Mouse (Mus musculus) ovary, postnatal 36 days (tissue): Measurements from ENCODE around the gene Srsf5.
"Not testable (repeated sequence)": the region's sequence is repeated elsewhere in the genome, so short reads cannot be mapped to it uniquely, and the experiment has no call there.

ENCODE experiments used
- DNase-seq: peaks from one replicate; pipeline ENCODE4 v3.0.0; 2022; ENCODE audit warnings: low spot score, mixed read lengths

The Srsf5 gene

DNA sequence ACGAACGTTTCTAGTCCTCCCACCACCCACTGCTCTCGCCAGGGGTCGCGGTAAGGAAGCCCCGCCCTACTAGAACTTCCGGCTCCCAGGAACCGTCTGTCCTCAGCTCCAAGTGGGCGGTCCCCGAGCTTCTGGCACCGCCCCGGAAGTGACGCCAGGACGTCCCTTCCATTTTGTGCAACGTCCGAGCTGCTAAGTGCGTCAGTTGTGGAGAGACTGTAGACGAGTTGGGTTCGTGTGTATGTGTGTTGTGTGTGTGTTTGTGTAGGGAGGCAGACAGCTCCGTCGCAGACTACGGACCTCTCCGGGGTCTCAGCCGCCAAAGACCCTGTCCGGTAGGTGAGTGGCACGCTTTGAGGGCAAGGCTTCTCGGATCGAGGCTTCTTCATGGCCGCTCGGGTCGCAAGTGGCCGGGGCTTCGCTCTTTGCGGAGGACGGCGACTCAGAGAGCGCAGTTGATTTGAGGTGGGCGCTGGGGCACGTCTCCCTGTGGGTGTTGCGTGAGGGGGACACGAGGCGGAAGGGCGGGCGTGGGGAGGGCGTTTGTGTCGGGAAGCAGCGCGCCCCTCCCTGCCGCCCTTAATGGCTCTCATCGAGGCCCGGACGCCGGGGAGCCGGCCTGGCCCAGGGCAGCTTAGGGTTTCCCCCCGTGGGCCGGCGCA, at the start of gene Srsf5:
Gene Srsf5 (plus strand): TSS at position 171 of the 662 bp plus-strand sequence.
- peak; percentile 98 for DNase-seq

DNA sequence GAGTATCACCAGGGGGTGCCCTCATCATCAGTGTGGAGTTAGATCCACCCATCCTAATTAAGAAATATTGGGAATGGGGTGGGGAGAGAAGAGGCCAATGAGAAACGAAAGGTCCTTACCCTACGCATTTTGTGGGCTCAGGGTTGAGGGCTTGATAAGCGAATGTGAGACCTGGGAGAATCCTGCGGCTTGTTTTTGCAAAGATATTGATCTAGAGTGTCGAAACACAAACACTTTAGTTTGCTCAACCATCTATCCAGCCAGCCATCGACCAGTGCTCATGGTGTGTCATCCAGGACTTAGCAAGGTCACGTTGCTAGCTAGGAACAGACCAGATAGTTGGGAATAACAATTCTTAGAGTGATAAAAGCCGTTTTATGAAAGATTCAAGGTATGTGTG, 35.7 kb upstream of the Srsf5 start:
- DNase-seq: no peak

DNA sequence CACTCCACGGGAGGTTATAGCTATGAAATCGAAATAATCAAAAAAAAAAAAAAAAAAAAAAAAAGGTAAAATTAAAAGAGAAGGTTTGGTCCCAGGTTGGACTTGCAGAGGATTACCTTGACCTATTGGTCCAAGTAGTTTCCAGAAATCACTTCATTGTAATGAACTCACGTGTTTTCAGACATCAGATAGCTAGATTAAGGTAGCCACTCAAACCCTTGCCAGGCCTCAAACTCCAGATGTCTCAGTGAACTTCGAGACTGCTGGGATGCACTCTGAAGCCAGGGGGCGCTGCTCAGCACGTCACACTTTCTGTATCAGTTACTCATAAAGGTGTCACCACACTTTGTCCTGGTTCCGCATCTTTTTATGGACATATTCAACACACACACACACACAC, 27.5 kb upstream of the Srsf5 start:
- DNase-seq: no peak

DNA sequence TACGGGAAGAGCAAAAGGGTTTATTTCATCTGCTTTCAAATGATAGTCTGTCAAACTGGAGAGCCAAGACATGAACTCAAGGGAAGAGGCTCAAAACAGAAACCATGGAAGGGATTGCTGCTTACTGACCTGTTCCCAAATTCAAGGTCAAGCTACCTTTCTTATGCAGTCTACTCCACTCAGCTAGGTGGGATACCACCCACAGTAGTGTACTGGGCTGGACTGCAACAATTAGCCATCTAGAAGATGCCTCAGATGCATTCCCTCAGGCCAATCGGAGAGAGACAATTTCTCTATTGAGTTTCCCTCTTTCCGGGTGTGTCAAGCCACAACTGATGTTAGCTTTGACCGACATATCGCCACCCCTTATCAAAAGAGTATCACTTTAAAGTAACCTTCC, 24.0 kb upstream of the Srsf5 start:
- no peak for DNase-seq

DNA sequence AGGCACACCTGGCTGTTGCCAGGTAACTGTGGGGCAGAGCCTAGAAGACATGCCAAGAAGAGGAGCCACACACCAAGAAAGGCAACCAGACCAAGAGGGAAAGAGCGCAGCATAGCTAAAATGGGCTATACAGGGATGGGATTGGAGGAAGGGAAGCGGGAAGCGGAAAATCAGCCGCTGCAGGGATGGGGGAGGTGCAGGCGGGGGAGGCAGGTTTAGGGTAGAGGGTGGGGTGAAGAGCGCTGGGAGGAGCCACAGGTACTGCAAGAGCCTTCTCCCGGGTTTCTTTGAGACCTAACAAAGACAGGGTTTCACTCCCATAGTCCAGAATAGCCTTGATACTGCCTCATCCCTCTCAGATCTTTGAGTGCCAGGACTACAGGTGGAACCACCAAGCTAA, 22.4 kb upstream of the Srsf5 start:
- peak; percentile 35 for DNase-seq

DNA sequence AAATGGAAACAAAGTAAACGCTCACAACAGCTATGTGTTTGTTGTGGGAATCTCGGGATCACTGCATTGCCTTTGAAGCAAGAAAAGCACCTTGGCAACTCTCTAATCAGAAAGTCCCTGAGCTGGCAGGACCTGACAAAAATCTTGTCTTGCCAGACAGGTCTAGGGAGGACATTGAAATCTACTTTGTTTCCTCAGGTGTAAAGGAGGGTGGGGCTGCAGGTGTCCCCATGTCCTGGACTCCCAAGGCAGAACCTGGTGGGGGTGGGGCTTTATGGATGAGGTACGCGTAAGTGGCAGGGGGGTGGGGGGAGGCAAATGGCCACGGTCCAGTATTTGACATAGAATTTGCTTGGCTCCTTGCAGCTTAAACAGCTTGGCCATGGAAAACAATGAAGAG, 21.7 kb upstream of the Srsf5 start:
- no peak for DNase-seq

DNA sequence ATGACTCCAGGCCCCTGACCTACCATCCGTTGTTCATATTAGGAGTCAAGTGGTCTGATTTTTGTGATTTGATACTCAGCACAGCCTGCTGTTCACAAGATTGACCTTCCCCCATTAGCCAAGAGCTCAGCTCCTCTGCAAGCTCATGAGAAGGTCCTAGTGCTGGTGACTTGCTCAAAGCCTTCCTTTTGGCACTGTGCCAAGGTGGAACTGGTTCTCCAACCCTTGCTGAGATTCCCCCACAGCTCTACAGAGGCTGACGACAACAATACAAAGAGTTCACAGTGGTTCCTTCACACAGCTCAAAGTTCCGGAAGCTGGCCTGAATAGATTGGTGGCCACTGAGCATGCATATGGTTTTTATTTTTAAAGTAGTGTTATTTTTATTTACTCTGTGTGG, 21.1 kb upstream of the Srsf5 start:
- DNase-seq: peak; percentile 29

DNA sequence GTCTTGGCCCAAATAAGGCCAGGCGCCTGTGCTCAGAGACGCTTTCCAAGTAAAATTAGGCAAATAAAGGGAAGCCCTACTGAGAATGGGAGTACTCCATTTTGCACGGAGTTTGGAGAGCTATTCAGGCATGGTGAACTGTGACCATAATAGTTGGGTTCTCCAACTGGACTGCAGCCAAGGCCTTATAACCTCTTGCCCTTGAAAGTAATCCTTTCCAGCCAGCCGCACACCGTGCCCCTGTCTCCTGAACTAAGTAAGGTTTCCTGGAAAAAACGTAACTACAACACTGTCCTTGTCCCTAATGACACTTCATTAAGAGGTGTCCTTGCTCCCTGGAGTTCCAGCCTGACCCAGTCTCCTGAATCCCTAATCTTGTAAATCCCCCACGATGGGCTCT, 19.4 kb upstream of the Srsf5 start:
- no peak for DNase-seq

DNA sequence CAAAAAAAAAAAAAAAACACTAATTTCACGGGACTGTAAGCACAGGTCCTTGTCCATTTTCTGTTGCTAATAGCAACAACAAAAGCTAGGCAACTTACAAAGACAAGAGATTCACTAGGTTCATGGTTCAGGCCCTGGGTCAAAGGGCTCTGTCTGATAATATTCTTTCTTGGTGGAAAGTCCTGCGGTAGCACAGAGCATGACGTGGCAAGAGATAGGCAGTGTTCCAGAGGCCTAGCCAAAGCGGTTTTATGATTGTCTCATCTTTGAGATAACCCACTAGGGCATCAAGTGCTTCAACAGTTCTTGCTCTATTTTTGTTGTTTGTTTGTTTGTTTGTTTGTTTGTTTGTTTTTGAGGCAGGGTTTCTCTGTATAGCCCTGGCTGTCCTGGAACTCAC, 18.8 kb upstream of the Srsf5 start:
- no peak for DNase-seq

DNA sequence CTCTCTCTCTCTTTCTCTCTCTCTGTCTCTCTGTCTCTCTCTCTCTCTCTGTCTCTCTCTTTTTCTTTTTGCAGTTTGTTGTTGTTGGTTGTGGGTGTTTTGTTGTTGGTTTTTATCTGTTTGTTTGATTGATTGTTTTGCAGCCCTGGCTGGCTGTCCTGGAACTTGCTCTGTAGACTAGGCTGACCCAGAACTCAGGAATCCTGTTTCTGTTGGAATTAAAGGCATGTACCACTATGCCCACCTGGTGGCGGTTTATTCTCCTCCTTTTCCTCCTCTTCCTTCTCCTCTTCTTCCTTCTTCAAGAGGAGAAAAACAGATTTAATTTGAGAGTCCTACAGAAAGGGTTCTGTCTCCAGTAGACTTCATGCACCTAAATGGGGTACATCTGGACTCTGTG, 17.8 kb upstream of the Srsf5 start:
- no peak for DNase-seq

DNA sequence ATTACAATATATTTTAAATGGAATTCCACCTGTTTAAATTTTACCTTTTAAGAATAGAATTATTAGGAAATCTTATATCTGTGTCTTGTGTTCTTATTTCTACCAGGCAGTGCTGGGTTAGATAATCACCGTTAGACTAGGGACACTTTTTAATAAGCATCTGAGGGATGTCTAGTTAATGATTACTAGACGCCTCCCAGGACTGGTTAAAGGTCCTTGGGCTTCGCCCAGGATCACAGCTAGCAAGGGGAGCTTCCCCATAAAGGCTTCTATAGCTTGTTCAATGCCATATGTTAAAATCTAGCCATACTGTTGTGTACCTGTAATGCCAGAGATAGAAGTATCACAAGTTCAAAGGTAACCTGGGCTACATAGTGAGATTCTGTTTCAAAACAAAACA, 16.4 kb upstream of the Srsf5 start:
- no peak for DNase-seq

DNA sequence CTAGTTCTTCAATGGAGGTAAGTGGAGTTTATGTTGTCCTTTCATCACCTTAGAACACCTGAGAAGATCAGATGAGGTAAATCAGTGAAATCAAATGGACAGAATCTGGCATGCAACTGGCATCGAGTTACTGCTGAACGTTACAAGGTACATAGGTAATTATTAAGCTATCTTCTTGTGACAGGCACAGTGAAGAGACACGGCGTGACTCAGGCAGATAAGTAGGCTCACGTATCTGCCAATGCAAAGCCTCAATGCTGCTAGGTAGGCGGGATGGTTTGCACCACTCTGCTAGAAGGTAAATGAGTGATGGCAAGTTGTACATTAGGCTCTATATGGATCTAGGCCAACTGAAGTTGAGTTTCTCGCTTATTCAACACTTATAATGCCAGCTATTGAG, 15.2 kb upstream of the Srsf5 start:
- no peak for DNase-seq

DNA sequence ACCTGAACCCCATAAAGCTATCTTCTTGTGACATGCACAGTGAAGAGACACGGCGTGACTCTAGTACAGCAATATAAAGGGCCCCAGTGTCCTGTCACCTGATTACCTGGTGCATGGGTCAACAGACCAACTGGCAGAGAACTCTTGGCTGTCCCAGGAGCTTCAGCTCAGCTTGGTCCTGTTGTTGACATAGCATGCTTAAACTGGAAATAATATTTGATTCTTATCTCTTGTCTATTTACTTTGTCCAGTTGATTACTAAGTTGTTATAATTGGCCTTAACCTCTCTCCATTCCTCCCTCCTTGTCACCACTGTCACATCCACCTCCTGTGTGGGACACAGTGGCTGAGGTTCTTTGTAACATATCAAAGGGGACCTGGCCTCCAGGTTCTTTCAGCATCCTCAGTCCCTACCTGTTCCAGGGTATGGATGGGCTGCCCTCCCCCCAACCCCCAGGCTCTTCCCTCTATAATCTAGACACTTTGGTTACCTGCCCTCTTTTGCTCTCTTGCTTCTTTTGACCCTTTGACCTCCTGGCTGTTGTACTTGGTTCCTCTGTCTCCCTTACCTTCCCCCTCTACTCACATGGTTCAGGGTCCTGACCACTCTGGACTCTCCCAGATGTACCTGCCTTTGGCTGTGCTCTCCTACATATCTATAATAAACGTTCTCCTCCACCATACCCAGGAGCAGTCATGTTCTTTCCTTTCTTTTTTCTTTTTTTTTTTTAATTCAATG, 13.7 kb upstream of the Srsf5 start:
- DNase-seq: no peak

DNA sequence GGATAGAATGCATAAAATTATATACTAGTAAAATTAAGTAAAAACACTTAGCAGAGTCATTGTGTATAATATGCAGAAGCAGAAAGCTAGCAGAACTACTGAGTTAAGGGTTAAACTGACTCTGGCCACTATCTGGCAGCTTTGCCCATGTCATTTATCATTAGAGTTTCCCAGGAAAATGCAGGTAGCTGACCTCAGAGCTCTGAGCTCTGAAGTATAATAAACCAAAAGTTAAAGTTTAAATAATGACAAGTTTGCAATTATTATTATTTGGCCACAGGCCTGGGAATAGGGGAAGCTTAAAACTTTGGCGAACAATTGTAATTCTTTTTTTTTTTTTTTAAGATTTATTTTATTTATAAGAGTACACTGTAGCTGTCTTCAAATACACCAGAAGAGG, 12.4 kb upstream of the Srsf5 start:
- no peak for DNase-seq

DNA sequence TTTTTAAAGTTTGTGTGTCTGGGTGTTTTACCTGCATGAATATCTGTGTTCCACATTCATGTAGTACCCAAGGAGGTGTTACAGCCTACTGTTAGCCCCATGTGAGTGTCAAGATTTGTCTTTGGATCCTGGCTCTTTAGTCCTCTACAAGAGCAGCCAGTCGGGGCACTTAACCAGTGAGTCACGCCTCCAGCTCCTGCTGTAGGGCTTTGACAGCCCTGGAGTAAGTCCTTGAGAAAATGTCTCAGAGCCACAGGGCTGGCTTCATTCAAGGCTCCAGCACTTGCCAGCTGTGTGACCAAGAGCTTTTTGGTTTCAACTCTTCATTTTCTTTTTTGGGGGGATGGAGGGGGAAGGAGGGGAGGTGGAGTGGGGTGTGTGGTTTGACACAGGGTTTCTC, 8.6 kb upstream of the Srsf5 start:
- no peak for DNase-seq

DNA sequence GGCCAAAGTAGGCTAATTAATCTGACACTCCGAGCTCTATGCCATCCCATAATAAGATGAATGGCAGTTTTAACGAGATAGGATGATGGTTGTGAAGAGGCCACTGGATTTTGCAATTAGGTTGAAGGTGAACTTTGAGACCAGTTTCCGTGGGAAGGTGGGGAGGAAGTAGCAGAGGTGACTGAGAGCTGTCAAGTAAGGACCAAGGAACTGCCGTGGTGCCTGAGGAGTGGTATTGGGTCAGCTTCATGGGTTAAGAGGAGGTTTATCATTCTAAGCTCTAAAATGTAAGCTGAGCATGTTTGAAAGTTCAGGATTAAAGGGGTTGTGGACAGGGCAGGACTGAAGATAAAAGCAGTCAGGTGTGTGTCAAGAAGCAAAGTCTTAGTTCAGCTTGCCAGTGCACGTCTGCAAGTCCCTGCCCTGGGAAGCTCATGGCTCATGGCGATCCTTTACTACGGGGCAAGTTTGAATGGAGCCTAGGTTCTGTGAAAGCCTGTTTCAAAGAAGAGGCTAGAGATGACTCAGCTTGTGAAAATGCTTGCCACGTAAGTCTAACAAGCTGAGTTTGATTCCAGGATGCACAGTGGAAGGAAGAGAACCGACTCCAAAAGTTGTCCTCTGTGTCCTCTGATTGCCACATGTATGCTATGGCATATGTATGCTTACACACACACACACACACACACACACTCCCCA, 7.8 kb upstream of the Srsf5 start:
- DNase-seq: no peak

DNA sequence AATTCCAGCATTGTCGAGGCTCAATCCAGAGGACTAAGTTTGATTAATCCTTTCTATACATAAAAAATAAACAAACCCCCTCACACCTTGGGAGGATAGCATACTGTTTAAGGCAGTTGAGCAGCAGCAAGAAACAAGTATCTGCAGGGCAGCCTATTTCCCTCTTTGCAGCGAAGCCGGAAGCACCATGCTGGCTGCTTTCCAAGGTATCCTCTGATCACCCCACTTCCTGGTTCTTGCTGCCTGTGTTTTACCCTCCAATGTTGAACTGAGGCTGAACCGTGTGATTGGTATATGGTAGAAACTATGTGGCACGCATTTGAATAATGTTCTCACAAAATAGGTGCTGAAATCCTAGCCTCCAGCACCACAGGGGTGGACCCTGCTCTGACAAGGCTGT, 6.7 kb upstream of the Srsf5 start:
- DNase-seq: peak; percentile 19

DNA sequence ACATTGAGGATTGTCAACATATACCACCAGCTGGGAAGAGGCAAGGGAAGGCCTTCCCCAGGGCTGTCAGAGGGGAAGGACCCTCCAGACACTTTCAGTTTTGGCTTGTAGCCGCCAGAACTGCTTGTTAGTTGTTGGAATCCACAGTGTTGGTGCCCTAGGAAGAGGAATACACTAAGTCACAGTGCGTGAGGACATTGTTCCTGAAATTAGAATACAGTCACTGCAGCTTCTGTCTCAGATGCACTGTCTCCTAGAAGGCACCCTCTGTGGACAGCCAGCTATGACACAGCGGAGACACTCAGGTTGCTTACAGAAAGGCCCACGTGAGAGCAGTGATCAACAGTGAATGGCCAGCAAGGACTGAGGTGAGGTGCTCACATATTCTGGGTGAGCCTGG, 6.1 kb upstream of the Srsf5 start:
- no peak for DNase-seq

DNA sequence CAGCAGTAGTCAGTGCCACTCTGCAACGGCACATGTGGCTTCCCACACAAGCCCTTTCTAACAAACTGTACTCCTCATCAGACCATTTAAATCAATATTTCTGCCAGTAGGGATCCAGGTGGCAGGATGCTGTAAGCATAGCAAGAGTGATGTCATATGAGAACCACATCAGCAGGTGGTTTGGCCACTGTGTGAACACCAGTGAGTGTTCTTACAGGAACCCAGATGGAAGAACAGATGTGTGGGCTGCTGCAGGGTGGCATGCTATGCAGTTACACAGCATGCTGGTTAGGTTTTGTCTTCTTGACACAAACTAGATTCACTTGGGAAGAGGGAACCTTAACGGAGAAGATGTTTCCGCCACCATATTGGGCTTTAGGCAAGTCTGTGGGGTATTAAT, 3.4 kb upstream of the Srsf5 start:
- DNase-seq: no peak

DNA sequence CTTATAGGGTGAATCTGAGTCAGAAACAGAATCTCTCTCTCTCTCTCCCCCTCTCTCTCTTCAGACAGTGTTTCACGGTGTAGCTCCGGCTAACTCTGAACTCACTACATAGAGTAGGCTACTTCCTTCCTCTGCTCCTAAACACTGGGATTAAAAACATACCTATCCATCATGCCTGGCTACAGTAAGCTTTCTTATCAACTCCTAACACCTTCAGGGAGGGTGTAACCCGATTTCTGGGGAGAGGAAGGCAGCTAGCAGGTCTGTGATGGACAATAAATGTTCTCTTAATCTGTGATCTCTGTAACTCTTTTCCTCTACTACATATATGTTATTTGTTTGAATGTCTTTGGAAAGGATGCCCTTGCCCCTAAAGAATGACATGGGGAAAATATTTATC, 1.9 kb upstream of the Srsf5 start:
- no peak for DNase-seq

DNA sequence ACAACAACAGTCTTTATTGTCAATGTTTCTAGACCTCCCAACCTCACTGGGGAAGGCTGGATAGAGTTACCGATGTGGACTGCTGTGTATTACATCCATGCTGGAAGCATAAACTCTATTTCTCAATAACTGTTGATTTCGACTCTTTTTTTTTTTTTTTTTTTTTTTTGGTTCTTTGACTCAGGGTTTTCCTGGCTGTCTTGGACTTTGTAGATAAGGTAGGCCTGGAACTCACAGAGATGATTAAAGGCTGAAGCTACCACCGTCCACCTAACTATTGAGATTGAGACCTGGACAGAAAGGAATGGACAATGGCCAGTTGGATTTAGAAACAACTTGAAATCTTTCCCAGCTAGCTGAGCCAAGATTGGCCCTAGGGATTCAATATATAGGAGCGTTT, 1.1 kb upstream of the Srsf5 start:
- no peak for DNase-seq

DNA sequence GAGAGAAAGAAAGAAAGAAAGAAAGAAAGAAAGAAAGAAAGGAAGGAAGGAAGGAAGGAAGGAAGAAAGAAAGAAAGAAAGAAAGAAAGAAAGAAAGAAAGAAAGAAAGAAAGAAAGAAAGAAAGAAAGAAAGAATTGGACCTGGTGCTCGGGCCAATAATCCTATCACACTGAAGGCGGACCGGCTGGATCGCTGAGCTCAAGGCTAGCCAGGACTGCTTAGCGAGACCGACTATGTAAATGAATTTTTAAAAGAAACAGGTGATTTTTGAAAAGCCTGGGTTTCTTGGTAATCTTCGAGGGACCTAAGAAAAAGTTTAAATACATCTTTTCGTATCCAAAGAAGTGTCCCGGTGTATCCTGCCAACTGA, 356 bp upstream of the Srsf5 start:
- DNase-seq: not testable (repeated sequence)

DNA sequence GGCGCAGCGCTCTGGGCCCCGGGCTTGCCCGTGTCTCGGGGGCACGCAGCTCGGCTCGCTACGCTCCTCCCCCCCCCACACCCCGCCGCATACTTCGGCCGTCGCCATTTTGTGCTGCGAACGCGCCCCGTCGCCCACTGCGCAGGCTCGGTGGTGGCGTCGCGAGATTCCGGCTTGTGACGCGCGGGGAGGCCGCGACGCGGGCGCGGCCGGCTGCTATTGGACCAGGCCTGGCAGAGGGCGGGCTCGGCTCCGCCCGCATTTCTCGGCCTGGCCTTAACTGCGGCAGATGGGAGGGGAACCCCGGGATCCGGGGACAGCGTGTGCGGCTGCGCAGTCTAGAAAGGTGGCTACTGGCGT, 672 bp downstream of the Srsf5 start:
- DNase-seq: peak; percentile 96

DNA sequence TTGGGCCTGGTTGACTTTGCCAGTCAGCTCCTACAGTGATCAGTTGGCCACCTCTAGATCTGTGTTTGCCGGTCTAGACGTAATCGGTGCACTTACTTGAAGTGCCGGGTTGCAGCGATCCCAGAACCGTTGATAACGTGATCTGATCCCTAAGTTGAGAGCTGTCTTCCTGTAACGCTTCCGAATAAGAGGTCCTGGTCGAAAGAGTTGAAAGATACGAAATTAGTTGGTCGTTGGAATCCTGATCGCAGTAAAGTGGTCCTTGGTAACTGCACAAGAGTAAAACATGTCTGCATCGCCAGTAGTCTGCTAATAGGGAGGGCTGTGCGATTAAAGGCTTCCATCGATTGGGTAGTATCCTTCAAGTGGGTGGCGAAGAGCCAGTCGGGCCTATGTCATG, 2.9 kb downstream of the Srsf5 start:
- DNase-seq: no peak
